8 mouse cellular contexts compared by ENCODE assay signal in genomic region chr1:120586500-120587110, GRCm38 (mm10). TPM values are rescaled to one million over a fixed set of nuclear protein-coding genes. Genes with fewer than 3 reads are reported as not detected.
DNase-seq lines count a peak whose midpoint lies in the region; TF ChIP-seq lines count a peak whose summit lies in the region.
"Had no signal": no experiment of that assay in that cellular context is flagged by ENCODE, and none has a peak within 500 bp of the region (broad histone marks: within the 10 kb centered on the region; RNA-seq: fewer than 3 reads in every experiment).

No protein-coding gene starts in this region.

- H3K4me3 ChIP-seq in CH12.LX (replicated peaks in 1 of 3; ENCODE audit: low read depth in 2 of 3, low read length in 2 of 3, poor library complexity in 1 of 3), result no peak overlapping the region

- TF ChIP-seq CTCF in CH12.LX (conservative IDR thresholded peaks at IDR 0.05 in 1 of 2, IDR thresholded peaks at IDR 0.05 in 1 of 2; ENCODE audit: low read depth in 2 of 2, low read length in 2 of 2), result peak; percentile 82 to 97

- TF ChIP-seq EP300 in CH12.LX (IDR thresholded peaks at IDR 0.05; ENCODE audit: low read length), result no peak

- TF ChIP-seq POLR2A in CH12.LX (IDR thresholded peaks at IDR 0.05; ENCODE audit: low read depth, low read length), result no peak

- TF ChIP-seq RAD21 in CH12.LX (IDR thresholded peaks at IDR 0.05; ENCODE audit: low read depth, low read length), result peak; percentile 97

- H3K27ac ChIP-seq in CH12.LX (ENCODE audit: insufficient read depth, low read depth), result peak overlapping the region; percentile 15; the same call in 1 of the 2 replicates

- H3K9ac ChIP-seq in CH12.LX (ENCODE audit: insufficient read depth, low read depth), result no peak overlapping the region

- in situ Hi-C loops in CH12.LX (cut with MboI; ENCODE audit: low pct_ligation_motif_present, low pct_unique_long_range_greater_than_20kb, low sequenced_read_pairs), result loop anchor here (25.0 kb wide), 2 partner anchors 476 to 826 kb away; no protein-coding TSS in a partner anchor

- 0 out of 2 replicates have a peak overlapping the region, but pooled peaks have one; percentile 7 for H3K4me2 ChIP-seq in CH12.LX (ENCODE audit: insufficient read depth, low read depth, poor library complexity, severe bottlenecking)

- no peaks in the 10 kb centered on the region for H3K27me3 ChIP-seq in CH12.LX (replicated peaks)

- peak; percentile 61 for DNase-seq in A20 (ENCODE audit: low read depth, low spot score)
- DNase-seq in CH12.LX (ENCODE audit: extremely low read depth), result peak; percentile 89
- DNase-seq in cerebellum, adult 8-10 months, result peak; percentile 57
- peak; percentile 84 for DNase-seq in forelimb bud, embryonic 11.5 days (ENCODE audit: low read depth, low spot score)
- peak; percentile 64 for DNase-seq in kidney, postnatal 14 days
- peak; percentile 69 for DNase-seq in lung, postnatal 10 days
- DNase-seq in right cerebral cortex, postnatal 10 days (ENCODE audit: low spot score in 2 of 2), result peak; percentile 71 to 86

- H3K9me3 ChIP-seq in CH12.LX (replicated peaks; ENCODE audit: low read length), result no peaks in the 10 kb centered on the region

- H3K79me2 ChIP-seq in CH12.LX (replicated peaks; ENCODE audit: control insufficient read depth, extremely low read depth, insufficient read depth, poor library complexity, severe bottlenecking), result no peaks in the 10 kb centered on the region

- peaks cover 18 to 49% of the 10 kb centered on the region in 2 experiments for H3K4me1 ChIP-seq in CH12.LX (ENCODE audit: control insufficient read depth in 1 of 2, insufficient read depth in 2 of 2)

- dilution Hi-C loops in CH12.LX (cut with MboI; ENCODE audit: extremely low pct_ligation_motif_present, extremely low pct_unique_long_range_greater_than_20kb, low sequenced_read_pairs), result no loop called here

- H3K36me3 ChIP-seq in CH12.LX (replicated peaks in 1 of 2; ENCODE audit: control insufficient read depth in 1 of 2, insufficient read depth in 1 of 2, low read length in 1 of 2), result no peaks in the 10 kb centered on the region

TF ChIP-seq in CH12.LX, 34 proteins besides CTCF, POLR2A, EP300 and RAD21:
- TF ChIP-seq RCOR1 (conservative IDR thresholded peaks at IDR 0.05; ENCODE audit: low read depth, low read length) (no peak), SMC3 (IDR thresholded peaks at IDR 0.05; ENCODE audit: low read depth, low read length) (peak; percentile 88), MEF2A (IDR thresholded peaks at IDR 0.05; ENCODE audit: borderline replicate concordance, low read depth, low read length) (peak; percentile 15; the same call in 1 of the 2 replicates), NRF1 (IDR thresholded peaks at IDR 0.05; ENCODE audit: low read depth, low read length) (peak; percentile 34; the same call in 1 of the 2 replicates), TCF12 (IDR thresholded peaks at IDR 0.05; ENCODE audit: low read depth, low read length) (peak; percentile 22; the same call in 1 of the 2 replicates), MYC (IDR thresholded peaks at IDR 0.05; ENCODE audit: low read depth, low read length) (peak; percentile 73; the same call in 1 of the 2 replicates), IRF4 (IDR thresholded peaks at IDR 0.05; ENCODE audit: low read depth, low read length) (peak; percentile 64), ZC3H11A (IDR thresholded peaks at IDR 0.05; ENCODE audit: low read depth, low read length) (peak; percentile 65), ETS1 (conservative IDR thresholded peaks at IDR 0.05; ENCODE audit: low read depth, low read length) (no peak)

RNA-seq across cellular contexts. Expression of gene En1, which starts 15.6 kb away (rescaled TPM):
- total RNA-seq in CH12.LX (2012; rRNA removed), result not detected in 2 replicates
- total RNA-seq in CH12.LX (2014; rRNA removed), result not detected in 2 replicates
- not detected in 2 replicates for polyA plus RNA-seq in CH12.LX (2012; ENCODE audit: insufficient read length, low read depth)
- polyA plus RNA-seq: gonadal fat pad, adult 2 months had no signal
